Mouse (Mus musculus) liver, embryonic 14.5 days (tissue): ENCODE measurements at regions not wholly inside any gene's neighbourhood (a gene's known extent, or its start where the extent isn't known, plus 50 kb on each side); places are given as distances from the start of the nearest gene placed in this dataset.

ENCODE experiments used
- CTCF ChIP-seq: IDR thresholded peaks from 2 replicates; pipeline ENCODE4 v1.5.1; 2016; ENCODE audit warnings: antibody characterized with exemption, low read depth, control low read depth
- EP300 ChIP-seq: IDR thresholded peaks from 2 replicates; pipeline ENCODE4 v1.6.1; 2016; ENCODE audit warnings: antibody characterized with exemption, low read depth

DNA sequence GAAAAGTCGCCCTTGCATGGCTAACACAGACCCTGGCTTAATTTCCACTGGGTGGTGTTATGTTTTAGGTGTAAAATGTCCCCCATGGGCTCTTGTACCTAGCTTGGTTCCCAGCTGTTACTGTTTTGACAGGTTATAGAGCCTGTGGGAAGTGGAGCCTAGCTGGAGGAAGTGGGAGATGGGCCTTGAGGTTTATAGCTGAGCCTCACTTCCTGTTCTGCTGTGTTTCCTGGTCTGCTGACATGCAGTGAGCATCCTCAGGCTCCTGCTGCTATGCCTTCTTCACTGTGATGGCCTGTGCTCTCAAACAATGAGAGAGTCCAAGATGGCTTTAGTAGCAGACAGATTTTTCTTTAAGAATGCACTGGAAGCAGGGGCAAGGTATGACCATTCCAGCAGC is 219.0 kb upstream of the Id2 start:
- TF ChIP-seq CTCF = no peak
- TF ChIP-seq EP300 = no peak
